Mouse (Mus musculus) gastrocnemius, postnatal 25 days (tissue): Measurements from ENCODE around the gene Emp3. TPM values are rescaled to one million over a fixed set of nuclear protein-coding genes. Genes with fewer than 3 reads are reported as not detected.

ENCODE experiments used
- DNase-seq: peaks from one replicate; pipeline ENCODE4 v3.0.0; 2022
- total RNA-seq, 2 experiments: library from RNA; stranded (reverse); gene quantifications; 1 replicate in 1 of 2; 2 replicates in 1 of 2; pipeline ENCODE4 v1.2.3; 2021

Gene Emp3
- total RNA-seq, 2 experiments from 2014 or later: 13.2 to 17.0 TPM

GRCm38 (mm10) chr7:45870282-45871058 is 50.7 kb downstream of the Emp3 start:
- no peak for DNase-seq

GRCm38 (mm10) chr7:45869787-45870186 is 51.4 kb downstream of the Emp3 start:
- DNase-seq: no peak

GRCm38 (mm10) chr7:45869107-45869670 is 52.0 kb downstream of the Emp3 start:
- no peak for DNase-seq

Other genes with a start within 250 kb of the Emp3 start
- under 1 TPM; 0.38 to 0.75 TPM for gene Ntn5, start 237.4 kb downstream of the Emp3 start, total RNA-seq
- gene Sec1, start 227.0 kb downstream of the Emp3 start, total RNA-seq: under 1 TPM in 1 of 2 experiments, not detected in 1; 0.16 TPM
- gene Car11, start 221.6 kb downstream of the Emp3 start, total RNA-seq: 10 to 100 TPM in 1 of 2 experiments, 1 to 10 TPM in 1; 4.9 to 11.2 TPM
- 100 to 1,000 TPM in 1 of 2 experiments, 10 to 100 TPM in 1; 14.3 to 121 TPM for gene Dbp, start 216.3 kb downstream of the Emp3 start, total RNA-seq
- 100 to 1,000 TPM; 433 to 449 TPM for gene Rpl18, start 205.9 kb downstream of the Emp3 start, total RNA-seq
- 10 to 100 TPM in 1 of 2 experiments, 1 to 10 TPM in 1; 8.5 to 12.7 TPM for gene Sphk2, start 203.4 kb downstream of the Emp3 start, total RNA-seq
- under 1 TPM; 0.13 to 0.29 TPM for gene Fam83e, start 200.2 kb downstream of the Emp3 start, total RNA-seq
- gene Spaca4, start 195.6 kb downstream of the Emp3 start, total RNA-seq: not detected
- under 1 TPM in 1 of 2 experiments, not detected in 1; 0.19 TPM for gene Lmtk3, start 137.7 kb downstream of the Emp3 start, total RNA-seq
- gene Sult2b1, start 136.7 kb downstream of the Emp3 start, total RNA-seq: not detected
- 10 to 100 TPM; 28.2 to 33.8 TPM for gene Cyth2, start 106.8 kb downstream of the Emp3 start, total RNA-seq
- gene Kcnj14, start 96.6 kb downstream of the Emp3 start, total RNA-seq: under 1 TPM; 0.19 to 0.20 TPM
- 10 to 100 TPM; 13.5 to 14.5 TPM for gene Grwd1, start 90.5 kb downstream of the Emp3 start, total RNA-seq
- 10 to 100 TPM; 53.4 to 64.2 TPM for gene Kdelr1, start 48.6 kb downstream of the Emp3 start, total RNA-seq
- gene Grin2d, start 43.0 kb downstream of the Emp3 start, total RNA-seq: under 1 TPM; 0.32 to 0.46 TPM
- gene Syngr4, start 24.7 kb downstream of the Emp3 start, total RNA-seq: not detected
- gene Tmem143, start 24.5 kb downstream of the Emp3 start, total RNA-seq: 10 to 100 TPM; 53.2 to 62.5 TPM
- under 1 TPM; 0.46 to 0.67 TPM for gene Ccdc114, start 2.7 kb upstream of the Emp3 start, total RNA-seq
- gene Abcc6, start 108.9 kb upstream of the Emp3 start, total RNA-seq: not detected
- 10 to 100 TPM; 54.3 to 55.4 TPM for gene Nomo1, start 112.3 kb upstream of the Emp3 start, total RNA-seq
- gene Kcnj11, start 179.4 kb upstream of the Emp3 start, total RNA-seq: 10 to 100 TPM; 74.8 to 77.5 TPM